Mouse (Mus musculus): Measurements from ENCODE around the gene Spon1. TPM values are rescaled to one million over a fixed set of nuclear protein-coding genes. Genes with fewer than 3 reads are reported as not detected.

Gene Spon1
- polyA plus RNA-seq, 1 experiment from 2014 or later, result 3.1 TPM

GRCm38 (mm10) chr7:113846553-113846952 is 80.8 kb downstream of the Spon1 start:
- no peaks in the 10 kb centered on the region for H3K4me1 ChIP-seq (replicated peaks; ENCODE audit: control insufficient read depth, insufficient read depth)
- no peaks in the 10 kb centered on the region for H3K9me3 ChIP-seq (ENCODE audit: control insufficient read depth, low read length)
- H3K4me3 ChIP-seq (ENCODE audit: low read depth, low read length), result no peak overlapping the region
- H3K36me3 ChIP-seq (ENCODE audit: control insufficient read depth, insufficient read depth, low read length), result no peaks in the 10 kb centered on the region
- 53% methylated on average over 3 of the region's 3 CpGs for WGBS
- ATAC-seq (ENCODE audit: low FRiP score, low TSS enrichment) (no peak), DNase-seq (ENCODE audit: low spot score) (no peak)
- H3K9ac ChIP-seq (ENCODE audit: low read length), result no peak overlapping the region
- no peak overlapping the region for H3K27ac ChIP-seq (replicated peaks)
- no peaks in the 10 kb centered on the region for H3K27me3 ChIP-seq (ENCODE audit: control insufficient read depth, insufficient read depth, low read length)
- H3K4me2 ChIP-seq (replicated peaks; ENCODE audit: low read depth), result no peak overlapping the region
- TF ChIP-seq CTCF (IDR thresholded peaks at IDR 0.05; ENCODE audit: low read depth), result no peak
- TF ChIP-seq EP300 (optimal IDR thresholded peaks at IDR 0.05), result no peak

DNA sequence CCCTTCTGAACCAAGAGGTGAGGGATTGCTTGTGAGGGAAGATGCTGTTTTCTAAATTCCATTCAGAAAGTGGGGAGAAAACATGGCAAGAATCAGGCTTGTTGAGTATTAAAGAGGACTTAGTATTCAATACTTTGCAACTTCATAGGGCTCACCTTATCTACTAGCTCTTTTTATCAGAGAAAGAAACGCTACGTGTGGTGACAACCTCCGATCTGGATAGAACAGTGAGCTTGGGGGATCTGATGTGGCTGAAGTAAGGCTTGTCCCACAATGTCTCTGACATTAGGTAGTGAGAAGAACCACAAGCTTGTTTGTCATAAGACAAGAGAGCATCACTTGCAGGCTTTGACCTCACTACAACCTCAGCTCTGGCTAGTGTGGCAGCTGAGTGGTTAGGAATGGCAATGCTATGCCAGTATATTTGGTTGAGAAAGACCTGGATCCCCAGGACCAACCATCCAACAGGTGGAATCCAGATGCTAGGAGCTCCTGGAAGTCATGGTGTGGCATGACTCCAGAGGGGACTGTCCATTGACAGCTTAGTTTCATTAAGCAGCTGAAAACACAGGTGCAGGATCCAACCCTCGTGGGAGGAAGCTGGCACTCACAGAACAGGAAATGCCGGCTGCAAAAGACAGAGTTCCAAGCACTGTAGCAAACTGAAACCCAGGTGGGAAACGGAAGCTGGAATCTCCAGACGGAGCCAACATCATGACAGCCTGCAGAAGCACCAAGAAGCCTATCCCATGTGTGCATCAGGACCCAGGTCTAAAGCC is 81.4 kb downstream of the Spon1 start:
- H3K27me3 ChIP-seq (ENCODE audit: control insufficient read depth, insufficient read depth, low read length), result no peaks in the 10 kb centered on the region
- TF ChIP-seq EP300 (optimal IDR thresholded peaks at IDR 0.05) (no peak), CTCF (IDR thresholded peaks at IDR 0.05; ENCODE audit: low read depth) (no peak)
- no peak overlapping the region for H3K9ac ChIP-seq (ENCODE audit: low read length)
- no peak overlapping the region for H3K4me2 ChIP-seq (replicated peaks; ENCODE audit: low read depth)
- no peak overlapping the region for H3K27ac ChIP-seq (replicated peaks)
- ATAC-seq (ENCODE audit: low FRiP score, low TSS enrichment) (no peak), DNase-seq (ENCODE audit: low spot score) (no peak)
- WGBS, result 69% methylated on average over 7 of the region's 7 CpGs
- H3K9me3 ChIP-seq (ENCODE audit: control insufficient read depth, low read length), result no peaks in the 10 kb centered on the region
- no peaks in the 10 kb centered on the region for H3K4me1 ChIP-seq (replicated peaks; ENCODE audit: control insufficient read depth, insufficient read depth)
- no peak overlapping the region for H3K4me3 ChIP-seq (ENCODE audit: low read depth, low read length)
- H3K36me3 ChIP-seq (ENCODE audit: control insufficient read depth, insufficient read depth, low read length), result no peaks in the 10 kb centered on the region

DNA sequence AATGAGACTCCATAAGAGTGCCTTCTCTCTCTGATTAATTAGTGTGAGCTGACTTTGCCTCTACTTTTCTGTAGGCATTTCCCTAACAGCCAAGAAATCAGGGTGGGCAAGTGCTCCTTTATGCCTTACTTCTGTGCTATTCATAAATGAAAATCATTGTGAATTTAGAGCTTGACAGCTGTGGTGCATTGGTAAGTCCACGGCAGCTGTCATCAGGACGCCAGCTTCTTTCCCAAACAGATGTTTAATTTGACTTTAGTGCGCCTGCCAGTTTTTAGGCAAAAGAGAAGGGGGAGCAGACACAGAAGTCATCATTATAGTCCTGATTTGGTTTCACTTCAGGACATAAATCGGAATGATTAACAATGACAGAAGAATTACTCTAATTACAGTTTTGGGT is 84.6 kb downstream of the Spon1 start:
- Histone ChIP-seq H3K27me3 (ENCODE audit: control insufficient read depth, insufficient read depth, low read length) (no peaks in the 10 kb centered on the region), H3K9me3 (ENCODE audit: control insufficient read depth, low read length) (no peaks in the 10 kb centered on the region), H3K9ac (ENCODE audit: low read length) (no peak overlapping the region), H3K4me3 (ENCODE audit: low read depth, low read length) (no peak overlapping the region), H3K27ac (replicated peaks) (no peak overlapping the region), H3K36me3 (ENCODE audit: control insufficient read depth, insufficient read depth, low read length) (no peaks in the 10 kb centered on the region), H3K4me1 (replicated peaks; ENCODE audit: control insufficient read depth, insufficient read depth) (no peaks in the 10 kb centered on the region), H3K4me2 (replicated peaks; ENCODE audit: low read depth) (no peak overlapping the region)
- ATAC-seq (ENCODE audit: low FRiP score, low TSS enrichment) (no peak), DNase-seq (ENCODE audit: low spot score) (no peak)
- no peak for TF ChIP-seq CTCF (IDR thresholded peaks at IDR 0.05; ENCODE audit: low read depth)
- no peak for TF ChIP-seq EP300 (optimal IDR thresholded peaks at IDR 0.05)
- WGBS, result 46% methylated on average over 4 of the region's 4 CpGs

DNA sequence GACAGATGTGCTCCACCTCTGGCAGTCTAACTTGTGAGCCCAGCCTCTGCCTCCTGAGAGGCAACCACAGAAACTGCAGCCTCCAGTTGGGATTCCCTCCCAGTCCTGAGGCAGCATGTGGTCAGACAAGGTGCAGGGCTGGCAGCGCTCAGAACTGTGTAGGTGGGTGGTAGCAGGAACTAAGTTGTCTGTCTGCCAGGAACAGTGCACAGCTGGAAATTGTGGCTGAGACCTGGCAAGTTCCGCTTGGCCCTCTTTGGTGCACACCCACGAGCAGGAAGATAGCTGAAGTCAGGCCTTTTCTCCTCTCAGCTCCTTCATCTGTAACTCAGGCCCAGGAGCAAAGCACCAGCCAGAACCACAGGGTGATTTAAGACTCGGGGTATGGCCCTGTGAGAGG is 89.6 kb downstream of the Spon1 start:
- H3K27me3 ChIP-seq (ENCODE audit: control insufficient read depth, insufficient read depth, low read length), result no peaks in the 10 kb centered on the region
- ATAC-seq (ENCODE audit: low FRiP score, low TSS enrichment), result no peak
- H3K4me1 ChIP-seq (replicated peaks; ENCODE audit: control insufficient read depth, insufficient read depth), result no peaks in the 10 kb centered on the region
- DNase-seq (ENCODE audit: low spot score), result no peak
- no peak overlapping the region for H3K4me2 ChIP-seq (replicated peaks; ENCODE audit: low read depth)
- H3K4me3 ChIP-seq (ENCODE audit: low read depth, low read length), result no peak overlapping the region
- no peaks in the 10 kb centered on the region for H3K9me3 ChIP-seq (ENCODE audit: control insufficient read depth, low read length)
- H3K27ac ChIP-seq (replicated peaks), result no peak overlapping the region
- TF ChIP-seq EP300 (optimal IDR thresholded peaks at IDR 0.05), result no peak
- no peaks in the 10 kb centered on the region for H3K36me3 ChIP-seq (ENCODE audit: control insufficient read depth, insufficient read depth, low read length)
- 66% methylated on average over 4 of the region's 4 CpGs for WGBS
- H3K9ac ChIP-seq (ENCODE audit: low read length), result no peak overlapping the region

GRCm38 (mm10) chr7:113856067-113856466 is 90.3 kb downstream of the Spon1 start:
- H3K4me2 ChIP-seq (replicated peaks; ENCODE audit: low read depth), result no peak overlapping the region
- DNase-seq (ENCODE audit: low spot score), result no peak
- WGBS, result 44% methylated on average over 3 of the region's 3 CpGs
- TF ChIP-seq EP300 (optimal IDR thresholded peaks at IDR 0.05) (no peak), CTCF (IDR thresholded peaks at IDR 0.05; ENCODE audit: low read depth) (no peak)
- no peaks in the 10 kb centered on the region for H3K9me3 ChIP-seq (ENCODE audit: control insufficient read depth, low read length)
- no peaks in the 10 kb centered on the region for H3K4me1 ChIP-seq (replicated peaks; ENCODE audit: control insufficient read depth, insufficient read depth)
- no peak overlapping the region for H3K9ac ChIP-seq (ENCODE audit: low read length)
- H3K27ac ChIP-seq (replicated peaks), result no peak overlapping the region
- H3K4me3 ChIP-seq (ENCODE audit: low read depth, low read length), result no peak overlapping the region
- H3K36me3 ChIP-seq (ENCODE audit: control insufficient read depth, insufficient read depth, low read length), result no peaks in the 10 kb centered on the region
- ATAC-seq (ENCODE audit: low FRiP score, low TSS enrichment), result no peak
- H3K27me3 ChIP-seq (ENCODE audit: control insufficient read depth, insufficient read depth, low read length), result no peaks in the 10 kb centered on the region

DNA sequence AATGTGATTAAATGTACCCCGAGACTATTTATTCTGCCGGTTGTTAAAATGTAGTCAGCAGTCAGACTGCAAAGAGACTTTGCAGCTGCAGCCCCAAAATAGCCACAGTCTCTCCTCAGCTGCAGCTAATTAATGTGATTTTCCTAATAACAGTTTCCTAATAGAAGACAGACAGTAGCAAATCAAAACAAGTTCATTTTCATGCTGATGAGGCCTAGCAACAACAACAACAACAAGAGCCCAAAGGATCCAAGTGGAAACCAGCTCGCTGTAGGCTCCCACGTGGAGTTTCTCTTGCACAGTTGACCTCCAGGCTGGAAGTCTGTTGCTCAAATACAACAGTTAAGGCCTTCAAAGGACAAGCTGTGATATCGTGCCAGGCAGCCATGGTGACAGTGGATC is 93.7 kb downstream of the Spon1 start:
- H3K4me2 ChIP-seq (replicated peaks; ENCODE audit: low read depth), result no peak overlapping the region
- no peaks in the 10 kb centered on the region for H3K4me1 ChIP-seq (replicated peaks; ENCODE audit: control insufficient read depth, insufficient read depth)
- H3K9me3 ChIP-seq (ENCODE audit: control insufficient read depth, low read length), result no peaks in the 10 kb centered on the region
- DNase-seq (ENCODE audit: low spot score), result no peak
- no peak overlapping the region for H3K4me3 ChIP-seq (ENCODE audit: low read depth, low read length)
- no peak for TF ChIP-seq EP300 (optimal IDR thresholded peaks at IDR 0.05)
- no peak for TF ChIP-seq CTCF (IDR thresholded peaks at IDR 0.05; ENCODE audit: low read depth)
- WGBS, result 66% methylated on average over 5 of the region's 5 CpGs
- H3K27me3 ChIP-seq (ENCODE audit: control insufficient read depth, insufficient read depth, low read length), result no peaks in the 10 kb centered on the region
- H3K36me3 ChIP-seq (ENCODE audit: control insufficient read depth, insufficient read depth, low read length), result no peaks in the 10 kb centered on the region
- no peak overlapping the region for H3K9ac ChIP-seq (ENCODE audit: low read length)
- no peak for ATAC-seq (ENCODE audit: low FRiP score, low TSS enrichment)
- H3K27ac ChIP-seq (replicated peaks), result no peak overlapping the region
